Mouse (Mus musculus) kidney, adult 2 months (tissue): Measurements from ENCODE around the gene Rap2a.

Source experiments
- CTCF ChIP-seq: fragments of 200-500 bp; conservative IDR thresholded peaks from 2 replicates; pipeline ENCODE4 v1.5.1; 2011; ENCODE audit warnings: low read depth, mild to moderate bottlenecking, control low read depth, low read length, moderate library complexity, mixed read lengths; ENCODE audit not compliant: insufficient read depth, insufficient read length
- POLR2A ChIP-seq: fragments of 200-500 bp; IDR thresholded peaks from one replicate; pipeline ENCODE4 v1.6.1; 2011; ENCODE audit warnings: low read depth, low read length, control low read depth

DNA sequence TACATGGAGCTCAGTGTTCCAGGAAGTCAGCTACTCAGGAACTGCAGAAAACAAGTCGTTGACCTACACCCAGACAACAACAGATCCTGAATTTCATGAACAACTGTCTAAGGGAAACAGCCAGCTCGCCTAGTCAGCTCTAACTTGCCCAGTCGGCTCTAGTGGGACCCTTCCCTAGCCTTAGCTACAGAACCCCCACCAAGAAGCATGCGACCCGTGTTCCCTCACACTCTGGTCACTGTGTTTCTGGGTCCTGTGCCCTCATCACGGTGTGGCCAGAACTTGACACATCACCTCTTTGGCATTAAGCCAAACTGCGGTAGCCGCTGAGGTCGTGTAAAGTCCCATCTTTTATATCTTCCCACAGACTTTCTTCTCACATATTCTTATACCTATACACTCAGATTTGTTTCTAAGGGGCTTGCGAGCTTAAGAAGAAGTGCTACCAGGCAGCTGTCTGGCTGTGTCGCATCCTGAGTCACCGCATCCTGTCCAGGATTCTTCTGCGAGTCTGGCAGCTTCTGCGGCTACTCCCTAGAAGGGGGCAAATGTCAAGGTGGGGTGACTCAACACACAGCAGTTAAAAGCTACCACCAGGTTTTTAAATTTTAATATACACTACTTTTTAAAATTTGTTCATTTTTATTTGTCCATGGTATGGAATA lies 9.0 kb upstream of the Rap2a start:
- TF ChIP-seq CTCF = no peak
- TF ChIP-seq POLR2A = no peak
